Mouse (Mus musculus) adrenal gland, postnatal 4 days (tissue): ENCODE measurements around the gene Agr2. TPM values are rescaled to one million over a fixed set of nuclear protein-coding genes. Genes with fewer than 3 reads are reported as not detected.
A peak's percentile ranks its signal among the peaks of the same experiment; 100 is the strongest.

Experiments used
- DNase-seq, 2 experiments: peaks; one replicate each; pipeline ENCODE4 v3.0.0; 2021 to 2022; ENCODE audit warnings: low spot score in 2 of 2, mixed read lengths in 2 of 2
- total RNA-seq, 2 experiments: library from RNA; stranded (reverse); gene quantifications; 2 replicates each; pipeline ENCODE4 v1.2.3; 2021

The Agr2 gene
- total RNA-seq, 2 experiments from 2014 or later = not detected

- DNase-seq = no peak
These were observed 33.4 kb downstream of the Agr2 start for GRCm38 (mm10) chr12:36026126-36026525.

DNA sequence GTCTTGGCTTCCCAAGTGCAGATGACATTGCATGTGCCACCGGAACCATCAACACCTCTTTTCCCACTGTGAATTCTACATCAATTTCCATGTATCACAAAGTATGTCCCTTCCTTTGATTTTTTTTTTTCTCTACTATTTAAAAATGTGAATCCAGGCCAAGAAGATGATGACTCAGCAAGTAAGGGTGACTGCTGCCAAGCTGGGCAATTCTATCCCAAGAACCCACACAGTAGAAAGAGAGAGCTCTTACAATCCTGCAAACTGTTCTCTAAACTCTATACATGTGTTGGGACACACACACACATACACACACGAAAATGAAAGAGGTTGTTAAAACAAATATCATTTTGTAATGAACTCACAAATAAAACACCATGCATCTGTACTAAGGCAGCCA is 34.5 kb downstream of the Agr2 start:
- no peak for DNase-seq

- DNase-seq = no peak
These were observed 36.4 kb downstream of the Agr2 start for GRCm38 (mm10) chr12:36028968-36029645.

DNA sequence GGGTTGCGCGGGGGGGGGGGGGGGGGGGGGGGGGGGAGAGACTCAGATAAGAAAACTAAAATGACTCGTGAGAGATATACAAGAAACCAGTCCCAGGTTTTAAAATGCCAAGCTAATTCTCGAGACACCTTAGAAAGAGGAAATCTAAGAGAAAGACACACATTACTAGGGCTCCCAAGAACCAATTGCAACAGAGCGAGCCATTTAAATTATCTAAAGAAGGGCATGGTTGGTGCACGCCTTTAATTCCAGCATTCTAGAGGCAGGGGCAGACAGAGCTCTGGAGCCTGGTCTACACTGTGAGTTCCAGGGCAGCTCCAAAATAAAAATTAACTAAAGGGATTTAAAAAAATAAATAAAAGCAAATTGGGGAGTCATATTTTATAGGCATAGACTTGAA is 37.0 kb downstream of the Agr2 start:
- no peak for DNase-seq

GRCm38 (mm10) chr12:36030660-36031363 is 38.1 kb downstream of the Agr2 start:
- no peak for DNase-seq

DNA sequence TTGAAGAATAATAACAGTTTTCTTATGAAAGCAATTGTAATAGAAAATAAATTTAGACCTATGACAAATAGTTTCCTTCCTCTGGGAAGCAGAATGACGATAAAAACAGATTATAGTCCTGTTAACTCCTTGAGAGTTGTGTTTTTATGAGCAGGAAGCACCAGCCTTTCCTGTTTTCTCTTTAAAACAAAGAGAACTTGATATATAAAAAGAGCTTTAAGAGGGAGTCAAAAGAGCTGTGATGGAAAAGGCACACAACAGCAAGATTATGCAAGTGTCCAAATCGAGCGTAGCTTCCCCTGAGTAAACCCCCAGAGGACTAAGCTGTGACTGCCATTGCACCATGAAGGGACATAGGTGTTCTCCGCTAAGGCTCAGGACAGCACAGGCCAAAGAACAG is 39.7 kb downstream of the Agr2 start:
- DNase-seq = no peak

DNA sequence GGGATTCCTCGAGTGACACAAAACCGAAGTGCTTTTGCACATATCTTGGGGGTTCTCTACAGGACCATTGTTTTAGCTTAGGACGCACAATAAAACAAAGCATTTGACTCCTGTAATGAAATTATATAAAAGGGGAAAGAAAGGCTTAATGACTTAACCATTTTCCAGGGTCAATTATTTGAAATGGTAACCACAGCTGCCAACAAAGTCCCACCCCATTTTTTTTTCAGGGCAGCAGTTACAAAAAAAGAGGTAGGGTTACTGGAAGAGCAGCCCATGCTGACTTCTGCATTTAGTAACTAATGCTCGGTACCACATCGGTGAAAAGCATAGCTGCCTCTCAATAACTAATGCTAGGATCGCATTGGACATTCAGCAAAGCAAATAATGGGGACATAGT is 42.8 kb downstream of the Agr2 start:
- no peak for DNase-seq

DNA sequence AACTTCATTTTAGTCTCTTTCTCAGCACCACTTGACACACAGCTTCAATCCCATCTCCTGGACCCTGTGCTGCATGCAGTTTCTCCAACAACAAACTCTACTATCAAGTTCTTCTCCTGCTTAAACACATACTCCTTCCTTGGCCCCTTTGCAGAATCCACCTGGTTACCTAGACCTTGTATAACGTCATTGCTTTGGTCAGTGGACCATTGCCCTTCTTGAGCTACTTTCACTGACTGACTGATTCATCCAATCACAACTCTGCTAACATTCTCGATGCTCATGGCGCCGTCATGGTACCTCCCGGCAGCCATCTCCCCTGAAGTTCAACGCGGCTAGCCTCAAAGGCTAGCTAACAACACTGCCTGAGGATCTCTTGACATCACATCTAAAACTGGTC is 43.4 kb downstream of the Agr2 start:
- no peak for DNase-seq

- no peak for DNase-seq
These were observed 44.1 kb downstream of the Agr2 start for GRCm38 (mm10) chr12:36036776-36037175.

DNA sequence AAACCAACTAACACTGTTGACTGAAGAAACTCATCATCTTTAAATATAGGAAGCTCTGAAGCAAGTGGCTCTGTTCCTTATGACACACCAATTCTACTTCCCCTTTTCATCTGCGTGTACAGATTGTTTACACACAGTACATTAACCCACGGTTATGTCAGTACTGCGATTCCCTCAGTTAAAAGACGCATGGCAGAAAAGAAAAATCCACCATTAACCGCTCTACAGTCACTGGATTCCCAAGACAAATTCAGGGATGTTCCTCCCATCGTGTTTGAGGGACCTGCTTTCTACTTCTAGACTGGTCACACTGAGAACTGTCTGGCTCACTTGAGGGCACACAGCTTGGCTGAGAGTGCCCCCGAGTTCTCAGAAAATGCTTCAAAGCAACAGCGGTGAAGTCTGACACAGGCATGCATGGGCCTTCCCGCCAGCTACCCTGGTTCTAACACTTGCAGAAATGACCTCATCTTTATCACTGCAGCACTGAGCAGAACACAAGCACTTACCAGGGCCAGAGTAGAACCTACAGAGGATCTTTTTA is 46.9 kb downstream of the Agr2 start:
- no peak for DNase-seq

DNA sequence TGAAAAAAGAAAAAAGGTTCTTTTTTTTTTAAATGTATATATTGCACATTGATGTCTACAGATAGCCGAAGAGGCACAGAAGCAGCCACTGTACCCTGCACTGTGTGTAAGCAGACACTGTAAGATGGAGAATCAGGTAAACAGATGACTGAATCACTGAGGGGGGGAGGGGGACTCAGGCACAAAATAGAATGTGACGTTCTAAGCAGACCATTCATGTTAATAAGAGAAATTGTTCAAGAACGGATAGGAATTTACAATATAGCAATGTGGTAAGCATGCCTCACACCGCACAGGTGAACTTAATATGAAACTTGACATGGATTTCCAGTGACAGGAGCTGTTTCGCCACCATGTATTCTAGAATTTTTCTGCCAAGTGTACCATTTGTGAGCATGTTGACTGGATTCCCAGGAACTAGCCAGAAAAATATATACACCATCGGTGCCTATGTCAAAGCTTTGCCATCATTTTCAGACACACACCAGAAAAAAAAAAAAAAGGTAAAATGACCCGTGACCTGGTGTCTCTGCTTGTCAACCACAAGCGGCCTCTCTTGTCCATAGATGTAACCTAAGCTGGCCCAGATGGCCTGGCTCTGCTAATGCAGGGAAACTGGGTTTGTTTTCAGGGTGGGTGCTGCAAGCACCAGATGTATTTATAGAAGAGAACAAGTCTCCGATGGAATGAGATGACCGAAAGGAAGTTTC is 48.0 kb downstream of the Agr2 start:
- DNase-seq = no peak

DNA sequence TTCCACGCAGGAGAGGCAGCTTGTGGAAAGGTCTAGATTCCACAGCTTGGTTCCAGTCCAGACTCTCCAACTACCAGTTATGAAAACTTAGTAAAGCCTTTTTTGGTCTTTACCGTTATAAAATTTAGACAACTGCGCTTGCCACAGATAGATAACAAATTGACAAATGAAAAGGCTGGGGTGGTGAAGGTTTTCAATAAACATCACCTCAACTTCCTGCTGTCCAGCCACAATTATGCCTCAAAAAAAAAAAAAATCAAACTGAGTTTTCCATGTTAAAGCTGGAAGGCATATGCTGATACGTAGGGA is 48.5 kb downstream of the Agr2 start:
- no peak for DNase-seq

GRCm38 (mm10) chr12:36041703-36042347 is 49.1 kb downstream of the Agr2 start:
- peak in 1 of 2 experiments; percentile 5 for DNase-seq

- peak; percentile 45 to 64 for DNase-seq
These were observed 49.7 kb downstream of the Agr2 start, which contains the start of gene Tspan13 for GRCm38 (mm10) chr12:36042348-36042778. Gene Tspan13 (minus strand): TSS chr12:36042500.

DNA sequence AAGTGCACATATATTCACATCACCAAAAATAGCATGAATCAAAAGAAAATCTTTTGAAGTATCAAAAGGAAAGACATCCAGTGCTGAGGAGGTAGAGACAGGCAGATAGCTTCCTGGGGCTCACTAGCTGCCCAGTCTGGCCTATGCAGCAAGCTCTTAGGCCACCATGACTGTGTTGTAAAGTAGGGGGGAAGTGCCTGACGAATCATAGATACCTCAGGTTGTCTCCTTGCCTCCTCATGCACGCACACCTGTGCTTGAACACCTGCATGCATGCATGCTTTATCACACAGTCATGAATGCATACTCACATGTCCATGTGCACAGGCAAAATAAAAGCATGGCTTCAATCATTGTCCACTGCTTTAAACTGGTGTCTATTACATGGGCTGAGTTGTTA is 52.0 kb downstream of the Agr2 start:
- no peak for DNase-seq

- DNase-seq = no peak
These were observed 53.5 kb downstream of the Agr2 start for GRCm38 (mm10) chr12:36046196-36046595.

GRCm38 (mm10) chr12:36047593-36047992 is 54.9 kb downstream of the Agr2 start:
- DNase-seq = no peak

DNA sequence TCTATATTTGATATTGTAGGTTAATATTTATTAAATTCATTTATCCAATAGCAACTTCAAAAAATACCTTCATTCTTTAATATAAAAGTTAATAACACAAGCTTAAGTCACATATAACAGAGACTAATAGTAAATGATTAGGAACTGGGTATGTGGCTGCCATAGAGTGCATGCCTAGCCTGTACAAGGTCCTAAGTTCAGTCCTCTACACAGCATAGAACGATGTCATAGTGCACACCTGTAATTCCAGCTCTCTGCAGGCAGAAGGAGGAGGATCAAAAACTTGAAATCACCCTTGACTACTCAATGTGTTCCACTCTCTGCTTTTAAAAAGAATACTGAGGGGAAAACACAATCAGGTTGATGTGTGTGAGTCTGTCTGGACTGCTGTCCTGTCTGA is 57.6 kb downstream of the Agr2 start:
- DNase-seq = no peak
